Mouse (Mus musculus) limb, embryonic 12.5 days (tissue): ENCODE results near the gene Dpp6. TPM values are rescaled to one million over a fixed set of nuclear protein-coding genes. Genes with fewer than 3 reads are reported as not detected.
A peak's percentile ranks its signal among the peaks of the same experiment; 100 is the strongest.

Source experiments
- ATAC-seq: fragments of 200-750 bp; cut with Nextera tagmentation; 2 replicates; pipeline ENCODE4 v1.8.0; 2017; ENCODE audit warnings: low read depth, moderate TSS enrichment; ENCODE audit not compliant: insufficient number of reproducible peaks, insufficient read depth, low FRiP score, low TSS enrichment
- H3K27ac ChIP-seq: fragments of 300-500 bp; sonication (generic); 2 replicates; pipeline ENCODE4 v1.5.1; 2016; ENCODE audit warnings: mild to moderate bottlenecking, moderate library complexity
- H3K27me3 ChIP-seq: fragments of 300-500 bp; sonication (generic); 2 replicates; pipeline ENCODE4 v1.6.1; 2016; ENCODE audit warnings: mild to moderate bottlenecking, moderate library complexity
- H3K36me3 ChIP-seq: fragments of 300-500 bp; sonication (generic); 2 replicates; pipeline ENCODE4 v1.6.1; 2016; ENCODE audit warnings: mild to moderate bottlenecking, moderate library complexity
- H3K4me1 ChIP-seq: fragments of 300-500 bp; sonication (generic); replicated peaks from 2 replicates; pipeline ENCODE4 v1.6.1; 2016
- H3K4me2 ChIP-seq: fragments of 300-500 bp; sonication (generic); 2 replicates; pipeline ENCODE4 v1.6.1; 2016; ENCODE audit warnings: mild to moderate bottlenecking, moderate library complexity
- H3K4me3 ChIP-seq: fragments of 300-500 bp; sonication (generic); replicated peaks from 2 replicates; pipeline ENCODE4 v1.5.1; 2016; ENCODE audit warnings: mild to moderate bottlenecking
- H3K9ac ChIP-seq: fragments of 300-500 bp; sonication (generic); replicated peaks from 2 replicates; pipeline ENCODE4 v1.6.1; 2016; ENCODE audit warnings: mild to moderate bottlenecking, moderate library complexity
- H3K9me3 ChIP-seq: fragments of 300-500 bp; sonication (generic); 2 replicates; pipeline ENCODE4 v1.6.1; 2016; ENCODE audit warnings: mild to moderate bottlenecking, moderate library complexity
- WGBS: fragments of 180-500 bp; shearing (Covaris S2); methylation state at CpG from one replicate; pipeline ENCODE4 v1.1.7; 2016; 5-methylcytosine and 5-hydroxymethylcytosine counted together
- polyA plus RNA-seq: library from polyadenylated mRNA; unstranded; fragments of >200 nt; fragmentation: Nextera tagmentation; extraction: Ambion mirVana; gene quantifications from 2 replicates; pipeline ENCODE4 v1.2.1, GENCODE M21; 2016

Dpp6 gene
- polyA plus RNA-seq, 1 experiment from 2014 or later = 1.8 TPM

DNA sequence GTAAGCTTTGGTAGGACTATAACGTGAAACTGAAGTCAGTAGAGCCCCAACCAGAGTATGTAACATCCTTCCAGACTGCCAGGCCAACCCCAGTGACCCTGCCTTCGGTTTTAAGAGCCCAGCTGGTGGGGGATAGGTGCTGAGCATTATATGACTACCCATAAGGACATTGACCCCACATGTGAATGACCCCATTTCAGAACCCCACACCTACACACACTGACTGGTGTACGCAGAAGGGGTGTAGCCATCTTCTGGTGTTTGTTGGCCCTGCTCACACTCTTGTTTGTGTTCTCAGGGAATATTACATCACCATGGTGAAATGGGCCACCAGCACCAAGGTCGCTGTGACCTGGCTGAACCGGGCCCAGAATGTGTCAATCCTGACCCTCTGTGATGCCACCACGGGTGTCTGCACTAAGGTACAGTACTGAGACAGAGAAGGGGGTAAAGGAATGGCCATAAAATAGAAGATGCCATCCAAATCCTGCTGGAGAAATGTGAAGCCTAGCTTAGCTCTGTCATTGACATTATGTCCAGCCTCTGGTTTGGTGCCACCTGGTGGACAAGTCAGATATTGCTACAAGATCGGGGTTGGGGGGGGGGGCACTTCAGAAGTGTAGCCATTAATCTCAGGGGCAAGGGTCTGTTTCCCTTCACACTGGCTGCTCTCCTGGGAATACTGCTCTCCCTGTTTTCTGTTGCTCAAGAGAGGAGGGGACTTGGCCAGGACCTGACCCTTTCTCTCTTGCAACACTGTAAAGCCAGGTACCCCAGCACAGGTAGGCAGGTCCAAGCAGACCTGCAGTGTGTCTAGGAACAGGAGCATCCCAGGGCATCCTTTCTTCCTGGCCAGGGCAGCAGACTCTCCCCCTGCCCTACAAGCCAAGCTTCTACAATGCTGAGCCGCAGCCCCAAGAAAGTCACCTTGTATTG, 835.1 kb downstream of the Dpp6 start:
- ATAC-seq = 0 out of 2 replicates have a peak, but pooled peaks have one; percentile 63
- WGBS = 59% methylated on average over 8 of the region's 8 CpGs
- H3K9me3 ChIP-seq = no peaks in the 10 kb centered on the region
- H3K4me2 ChIP-seq = no peak overlapping the region
- H3K9ac ChIP-seq = no peak overlapping the region
- no peak overlapping the region for H3K4me3 ChIP-seq
- H3K36me3 ChIP-seq = no peaks in the 10 kb centered on the region
- no peaks in the 10 kb centered on the region for H3K4me1 ChIP-seq
- H3K27me3 ChIP-seq = no peaks in the 10 kb centered on the region
- no peak overlapping the region for H3K27ac ChIP-seq

DNA sequence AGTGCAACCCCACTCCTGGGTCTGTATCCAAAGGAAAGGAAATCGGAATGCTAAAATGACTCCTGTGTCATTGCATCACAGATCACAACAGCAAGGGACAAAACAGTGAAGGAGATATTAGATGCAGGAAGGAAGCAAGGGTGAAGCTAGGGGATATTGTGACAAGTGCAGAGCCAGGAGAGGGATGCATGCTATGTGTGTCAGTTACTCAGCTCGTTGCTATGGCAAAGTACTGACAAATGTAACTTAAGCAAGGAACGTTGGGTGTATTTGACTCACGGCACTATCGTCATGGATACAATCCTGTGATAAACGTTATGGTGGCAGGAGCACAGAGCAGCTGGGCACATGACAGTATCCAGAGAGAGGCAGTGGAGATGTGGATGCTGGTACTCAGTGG, 839.1 kb downstream of the Dpp6 start:
- Histone ChIP-seq H3K9ac (no peak overlapping the region), H3K4me1 (no peaks in the 10 kb centered on the region), H3K27ac (no peak overlapping the region), H3K27me3 (no peaks in the 10 kb centered on the region), H3K4me3 (no peak overlapping the region), H3K9me3 (no peaks in the 10 kb centered on the region), H3K36me3 (no peaks in the 10 kb centered on the region), H3K4me2 (no peak overlapping the region)
- 77% methylated on average over 6 of the region's 6 CpGs for WGBS
- no peak for ATAC-seq

DNA sequence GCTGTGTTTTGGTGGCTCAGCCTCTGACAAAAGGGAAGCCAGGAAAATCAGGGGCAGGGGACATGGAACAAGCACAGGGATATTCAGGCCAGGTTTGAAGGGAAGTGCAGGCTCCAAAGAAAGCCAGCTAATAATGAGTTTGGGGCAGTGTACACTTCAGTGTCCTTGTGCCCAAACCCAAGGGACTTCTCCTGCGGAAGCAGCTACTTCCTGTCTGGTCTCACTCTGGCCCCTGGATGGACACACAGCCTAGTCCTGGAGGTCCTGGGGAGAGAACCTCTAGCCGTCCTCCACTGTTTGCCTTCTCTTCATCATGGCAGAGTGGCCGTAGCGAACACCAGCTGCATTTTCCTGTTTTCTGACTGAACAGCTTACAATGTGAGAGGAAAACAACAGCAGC, 840.7 kb downstream of the Dpp6 start:
- WGBS = 50% methylated on average over 4 of the region's 4 CpGs
- no peak for ATAC-seq

DNA sequence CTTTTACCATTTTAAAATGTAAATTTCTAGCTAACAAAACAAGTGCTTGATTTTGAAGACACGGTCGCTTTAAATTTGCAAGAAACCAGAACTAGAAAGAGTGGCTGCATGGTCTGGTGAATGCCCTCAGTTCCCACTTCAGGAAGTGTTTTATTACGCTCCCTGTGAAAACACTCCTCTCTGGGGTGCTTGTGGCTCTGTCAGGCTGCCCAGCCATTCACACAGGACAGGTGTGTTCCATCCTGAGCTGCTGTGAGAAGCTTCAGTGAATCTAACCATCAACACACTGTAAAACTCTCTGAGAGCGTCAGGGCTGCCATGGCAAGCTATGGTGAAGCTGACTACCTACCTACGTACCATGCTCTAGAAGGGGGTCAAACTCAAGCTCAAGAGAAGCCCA, 841.2 kb downstream of the Dpp6 start:
- H3K9ac ChIP-seq = no peak overlapping the region
- no peak overlapping the region for H3K27ac ChIP-seq
- H3K9me3 ChIP-seq = no peaks in the 10 kb centered on the region
- WGBS = 67% methylated on average over 5 of the region's 5 CpGs
- no peak overlapping the region for H3K4me2 ChIP-seq
- no peaks in the 10 kb centered on the region for H3K36me3 ChIP-seq
- no peaks in the 10 kb centered on the region for H3K4me1 ChIP-seq
- H3K27me3 ChIP-seq = no peaks in the 10 kb centered on the region
- H3K4me3 ChIP-seq = no peak overlapping the region
- no peak for ATAC-seq

More for the DNA sequence above, 840.7 kb downstream of the Dpp6 start:
- Histone ChIP-seq H3K4me2 (no peak overlapping the region), H3K9ac (no peak overlapping the region), H3K4me3 (no peak overlapping the region), H3K27me3 (no peaks in the 10 kb centered on the region), H3K27ac (peak overlapping the region; percentile 46; the same call in 1 of the 2 replicates), H3K36me3 (no peaks in the 10 kb centered on the region), H3K4me1 (no peaks in the 10 kb centered on the region), H3K9me3 (no peaks in the 10 kb centered on the region)

DNA sequence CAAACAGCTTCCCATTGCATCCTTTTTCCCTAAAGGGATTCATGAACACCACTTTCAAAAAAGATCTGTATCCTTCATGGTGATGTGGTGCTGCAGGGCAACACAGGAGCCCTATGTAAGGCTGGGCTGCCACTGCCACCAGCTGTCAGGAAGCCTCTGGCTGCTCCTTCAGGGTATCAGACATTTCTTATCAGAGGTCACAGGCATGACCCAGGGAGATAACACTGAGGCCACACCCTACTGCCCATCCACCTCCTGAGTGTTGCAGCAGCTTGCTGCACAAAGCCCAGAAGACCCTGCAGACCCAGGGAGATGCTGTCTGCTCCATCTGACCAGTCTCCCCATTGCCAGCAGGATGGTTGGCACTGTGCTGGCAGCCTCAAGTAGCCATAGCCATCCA, 841.6 kb downstream of the Dpp6 start:
- H3K9me3 ChIP-seq = no peaks in the 10 kb centered on the region
- H3K4me2 ChIP-seq = no peak overlapping the region
- H3K9ac ChIP-seq = no peak overlapping the region
- no peaks in the 10 kb centered on the region for H3K36me3 ChIP-seq
- no peak for ATAC-seq
- no peaks in the 10 kb centered on the region for H3K4me1 ChIP-seq
- H3K27me3 ChIP-seq = no peaks in the 10 kb centered on the region
- no peak overlapping the region for H3K27ac ChIP-seq
- H3K4me3 ChIP-seq = no peak overlapping the region

DNA sequence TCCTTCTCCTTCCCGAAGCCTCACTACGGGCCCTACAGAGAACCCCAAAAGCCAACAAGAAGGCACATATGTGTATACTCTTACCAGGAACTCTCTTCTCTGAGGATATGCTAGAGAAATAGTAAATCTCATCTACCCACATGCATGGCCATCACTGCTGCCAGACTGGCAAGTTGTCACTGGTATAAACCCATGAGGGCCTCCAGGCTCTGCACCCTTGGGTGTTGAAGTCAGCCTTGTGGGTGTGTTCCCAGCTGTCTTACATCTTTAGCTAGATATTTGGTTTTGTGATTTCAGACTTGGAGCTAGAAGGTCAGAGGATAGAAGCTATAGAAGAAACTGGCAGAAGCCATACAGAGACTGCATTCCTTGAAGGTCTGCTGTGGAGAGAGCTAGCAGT, 842.0 kb downstream of the Dpp6 start:
- H3K36me3 ChIP-seq = no peaks in the 10 kb centered on the region
- H3K4me2 ChIP-seq = no peak overlapping the region
- H3K4me3 ChIP-seq = no peak overlapping the region
- no peaks in the 10 kb centered on the region for H3K4me1 ChIP-seq
- no peak overlapping the region for H3K27ac ChIP-seq
- H3K9ac ChIP-seq = no peak overlapping the region
- 96% methylated on average over 2 of the region's 2 CpGs for WGBS
- no peaks in the 10 kb centered on the region for H3K27me3 ChIP-seq
- no peaks in the 10 kb centered on the region for H3K9me3 ChIP-seq
- no peak for ATAC-seq

DNA sequence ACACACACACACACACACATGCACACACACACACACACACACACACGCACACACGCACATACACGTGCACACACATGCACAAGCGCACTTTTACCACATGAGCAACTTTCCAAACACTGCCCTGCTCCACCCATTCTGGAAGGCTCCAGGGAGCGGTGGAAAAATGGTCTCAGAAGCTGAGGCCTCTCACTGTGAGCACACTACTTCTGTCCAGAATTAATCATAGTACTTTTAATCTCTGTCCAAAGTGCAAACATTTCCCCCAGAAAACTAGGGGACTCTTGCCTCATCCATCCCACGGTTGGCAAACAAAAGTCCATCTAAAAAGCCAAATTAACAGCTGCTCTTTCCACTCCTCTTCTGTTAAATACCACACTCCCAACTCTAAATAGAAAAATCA, 842.8 kb downstream of the Dpp6 start:
- H3K27ac ChIP-seq = no peak overlapping the region
- no peak overlapping the region for H3K4me3 ChIP-seq
- no peaks in the 10 kb centered on the region for H3K36me3 ChIP-seq
- no peaks in the 10 kb centered on the region for H3K9me3 ChIP-seq
- no peak for ATAC-seq
- H3K27me3 ChIP-seq = no peaks in the 10 kb centered on the region
- no peak overlapping the region for H3K4me2 ChIP-seq
- H3K4me1 ChIP-seq = no peaks in the 10 kb centered on the region
- WGBS = 83% methylated on average over 6 of the region's 6 CpGs
- no peak overlapping the region for H3K9ac ChIP-seq

DNA sequence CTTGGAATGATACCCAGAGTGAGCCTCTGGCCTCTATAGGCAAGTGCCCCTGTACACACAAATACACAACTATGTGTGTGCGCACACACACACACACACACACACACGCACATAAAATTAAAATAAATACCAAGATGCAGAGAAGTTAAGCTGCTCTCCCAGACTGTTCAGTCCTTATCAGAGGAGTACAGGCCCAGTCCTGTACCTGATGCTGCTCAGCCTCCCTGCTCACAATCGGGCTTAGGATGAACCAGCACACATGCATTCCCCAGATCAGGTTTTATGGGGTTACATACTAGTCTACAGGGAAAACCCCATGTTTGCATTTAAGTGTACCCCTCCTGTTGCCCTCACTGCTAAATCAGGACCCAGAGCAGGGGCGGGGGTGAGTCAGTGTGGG, 847.1 kb downstream of the Dpp6 start:
- Histone ChIP-seq H3K9me3 (no peaks in the 10 kb centered on the region), H3K27ac (no peak overlapping the region), H3K27me3 (no peaks in the 10 kb centered on the region), H3K4me1 (no peaks in the 10 kb centered on the region), H3K4me2 (no peak overlapping the region), H3K4me3 (no peak overlapping the region), H3K36me3 (no peaks in the 10 kb centered on the region), H3K9ac (no peak overlapping the region)
- no peak for ATAC-seq
- WGBS = 91% methylated on average over 4 of the region's 4 CpGs

DNA sequence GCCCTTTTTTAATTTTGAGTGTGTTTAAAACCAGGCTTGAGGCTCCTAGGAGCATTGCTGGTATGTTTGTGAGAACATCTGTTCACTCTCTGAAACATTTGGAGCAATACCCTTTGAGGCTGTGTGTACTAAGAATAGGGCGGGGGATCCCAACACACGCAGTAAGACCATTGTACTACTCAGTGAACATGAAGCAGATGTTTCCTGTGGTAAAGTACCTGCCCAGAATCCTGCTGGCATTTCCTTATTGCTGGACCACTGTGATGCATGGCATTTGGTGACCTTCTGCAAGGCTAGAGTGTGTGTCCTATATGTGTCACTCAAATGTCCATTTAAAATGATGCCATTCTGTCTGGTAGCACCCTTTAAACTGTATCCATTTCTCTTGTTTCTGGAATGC, 854.5 kb downstream of the Dpp6 start:
- no peak for ATAC-seq

DNA sequence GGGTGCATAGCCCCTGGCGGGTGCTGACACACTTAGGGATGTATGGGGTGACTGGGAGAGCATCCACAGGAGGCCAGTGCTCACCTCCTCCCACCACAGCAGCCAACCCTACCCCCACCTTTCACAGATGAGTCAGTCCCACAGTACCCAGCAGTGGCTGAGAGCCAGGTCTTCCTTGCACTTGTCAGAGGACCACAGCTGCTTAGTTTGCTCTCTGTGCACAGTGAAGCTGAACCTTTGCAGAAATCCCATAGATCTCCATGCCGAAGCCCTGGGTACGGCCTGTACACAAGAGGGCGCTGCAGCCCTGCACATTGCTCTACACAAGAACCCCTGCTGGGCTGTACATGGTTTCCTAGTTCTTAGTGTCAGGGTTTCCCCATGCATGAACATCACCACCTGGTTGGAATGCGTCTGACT, 860.3 kb downstream of the Dpp6 start:
- H3K27ac ChIP-seq = no peak overlapping the region
- no peaks in the 10 kb centered on the region for H3K9me3 ChIP-seq
- no peak for ATAC-seq
- H3K4me1 ChIP-seq = no peaks in the 10 kb centered on the region
- H3K9ac ChIP-seq = no peak overlapping the region
- 49% methylated on average over 5 of the region's 5 CpGs for WGBS
- 0 out of 2 replicates have a peak, but pooled peaks cover 4% of the 10 kb centered on the region for H3K27me3 ChIP-seq
- H3K4me3 ChIP-seq = no peak overlapping the region
- no peak overlapping the region for H3K4me2 ChIP-seq
- no peaks in the 10 kb centered on the region for H3K36me3 ChIP-seq

More for the DNA sequence above, 854.5 kb downstream of the Dpp6 start:
- Histone ChIP-seq H3K9ac (no peak overlapping the region), H3K4me2 (no peak overlapping the region), H3K27me3 (no peaks in the 10 kb centered on the region), H3K4me3 (no peak overlapping the region), H3K27ac (no peak overlapping the region), H3K9me3 (no peaks in the 10 kb centered on the region), H3K4me1 (no peaks in the 10 kb centered on the region), H3K36me3 (no peaks in the 10 kb centered on the region)
- 55% methylated on average over 2 of the region's 2 CpGs for WGBS

DNA sequence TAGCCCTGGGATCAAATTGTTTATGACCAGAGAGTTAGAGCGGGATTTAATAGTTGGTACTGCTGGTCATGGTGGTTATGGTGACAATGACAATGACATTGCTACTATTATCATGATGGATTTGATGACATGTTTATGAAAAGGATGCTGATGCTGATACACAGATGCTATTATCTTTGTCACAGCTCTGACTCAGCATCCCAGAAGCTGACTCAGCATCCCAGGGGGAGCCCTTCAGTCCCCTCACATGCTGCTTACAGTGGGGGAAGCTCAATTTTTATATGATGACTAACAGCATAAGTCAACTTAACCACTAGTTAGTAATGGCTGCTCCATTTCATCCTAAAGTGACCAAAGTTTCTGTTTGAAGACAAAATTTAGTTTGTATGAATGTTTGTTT, 862.1 kb downstream of the Dpp6 start:
- H3K4me3 ChIP-seq = no peak overlapping the region
- ATAC-seq = no peak
- H3K4me2 ChIP-seq = no peak overlapping the region
- 76% methylated on average over 1 of the region's 1 CpGs for WGBS
- H3K36me3 ChIP-seq = no peaks in the 10 kb centered on the region
- H3K27ac ChIP-seq = no peak overlapping the region
- no peak overlapping the region for H3K9ac ChIP-seq
- H3K9me3 ChIP-seq = no peaks in the 10 kb centered on the region
- no peaks in the 10 kb centered on the region for H3K4me1 ChIP-seq
- H3K27me3 ChIP-seq = 0 out of 2 replicates have a peak, but pooled peaks cover 4% of the 10 kb centered on the region

DNA sequence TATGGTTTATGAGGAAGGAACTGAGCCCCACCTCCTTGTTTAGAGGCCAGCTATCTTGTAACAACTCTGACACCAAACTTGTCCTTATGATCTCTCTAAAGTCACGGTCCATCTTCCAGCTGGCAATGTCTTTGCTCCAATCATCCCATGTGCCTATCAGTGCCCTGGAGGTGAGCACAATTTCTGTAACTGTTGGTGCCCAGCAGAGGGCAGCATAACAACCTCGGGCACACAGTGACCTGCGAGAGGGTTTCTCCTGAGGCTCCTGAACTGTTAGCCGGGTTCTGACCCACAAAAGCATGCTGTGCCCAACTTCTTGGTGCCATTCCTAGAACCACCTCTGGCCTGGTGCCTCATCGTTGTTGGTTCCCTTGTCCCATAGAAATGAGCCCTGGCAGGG, 863.5 kb downstream of the Dpp6 start:
- Histone ChIP-seq H3K27ac (no peak overlapping the region), H3K9me3 (no peaks in the 10 kb centered on the region), H3K36me3 (no peaks in the 10 kb centered on the region), H3K4me2 (no peak overlapping the region), H3K4me3 (no peak overlapping the region), H3K4me1 (no peaks in the 10 kb centered on the region), H3K9ac (no peak overlapping the region), H3K27me3 (0 out of 2 replicates have a peak, but pooled peaks cover 4% of the 10 kb centered on the region)
- 40% methylated on average over 5 of the region's 5 CpGs for WGBS
- ATAC-seq = no peak
